In genomic region chr10:7135751-7136150, GRCm38 (mm10) we compare ENCODE assay signal across 17 mouse cellular contexts.
"Had no signal": no experiment of that assay in that cellular context is flagged by ENCODE, and none has a peak within 500 bp of the region (broad histone marks: within the 10 kb centered on the region; RNA-seq: fewer than 3 reads in every experiment).

No protein-coding gene starts in this region.

- H3K9ac ChIP-seq: limb, embryonic 12.5 days; liver, embryonic 14.5 days; midbrain, embryonic 12.5 days; neural tube, embryonic 13.5 days had no signal

- H3K36me3 ChIP-seq: neural tube, embryonic 13.5 days had no signal

- H3K27me3 ChIP-seq: limb, embryonic 12.5 days; midbrain, embryonic 12.5 days; neural tube, embryonic 13.5 days had no signal

- DNase-seq: kidney, adult 11 months; kidney, adult 9 months; kidney, postnatal 4 days; liver; lung, postnatal 10 days; retina, postnatal 1 day; right cerebral cortex, postnatal 4 days; spleen, adult 18-20 months; thymus, adult 18-20 months; thymus, postnatal 14 days had no signal

- H3K4me2 ChIP-seq: limb, embryonic 12.5 days; midbrain, embryonic 12.5 days; neural tube, embryonic 13.5 days had no signal

- H3K27ac ChIP-seq: kidney, postnatal 0 days; layer of hippocampus, adult 2 months; limb, embryonic 12.5 days; liver, embryonic 14.5 days; midbrain, embryonic 12.5 days; neural tube, embryonic 13.5 days had no signal

- H3K4me1 ChIP-seq: midbrain, embryonic 12.5 days had no signal

- H3K9me3 ChIP-seq: limb, embryonic 12.5 days; midbrain, embryonic 12.5 days; neural tube, embryonic 13.5 days had no signal

- ATAC-seq: midbrain, embryonic 16.5 days had no signal

- H3K4me3 ChIP-seq: layer of hippocampus, adult 2 months; limb, embryonic 12.5 days; midbrain, embryonic 12.5 days; neural tube, embryonic 13.5 days had no signal
